Mouse (Mus musculus): ENCODE data around the gene En2.

The En2 gene

DNA sequence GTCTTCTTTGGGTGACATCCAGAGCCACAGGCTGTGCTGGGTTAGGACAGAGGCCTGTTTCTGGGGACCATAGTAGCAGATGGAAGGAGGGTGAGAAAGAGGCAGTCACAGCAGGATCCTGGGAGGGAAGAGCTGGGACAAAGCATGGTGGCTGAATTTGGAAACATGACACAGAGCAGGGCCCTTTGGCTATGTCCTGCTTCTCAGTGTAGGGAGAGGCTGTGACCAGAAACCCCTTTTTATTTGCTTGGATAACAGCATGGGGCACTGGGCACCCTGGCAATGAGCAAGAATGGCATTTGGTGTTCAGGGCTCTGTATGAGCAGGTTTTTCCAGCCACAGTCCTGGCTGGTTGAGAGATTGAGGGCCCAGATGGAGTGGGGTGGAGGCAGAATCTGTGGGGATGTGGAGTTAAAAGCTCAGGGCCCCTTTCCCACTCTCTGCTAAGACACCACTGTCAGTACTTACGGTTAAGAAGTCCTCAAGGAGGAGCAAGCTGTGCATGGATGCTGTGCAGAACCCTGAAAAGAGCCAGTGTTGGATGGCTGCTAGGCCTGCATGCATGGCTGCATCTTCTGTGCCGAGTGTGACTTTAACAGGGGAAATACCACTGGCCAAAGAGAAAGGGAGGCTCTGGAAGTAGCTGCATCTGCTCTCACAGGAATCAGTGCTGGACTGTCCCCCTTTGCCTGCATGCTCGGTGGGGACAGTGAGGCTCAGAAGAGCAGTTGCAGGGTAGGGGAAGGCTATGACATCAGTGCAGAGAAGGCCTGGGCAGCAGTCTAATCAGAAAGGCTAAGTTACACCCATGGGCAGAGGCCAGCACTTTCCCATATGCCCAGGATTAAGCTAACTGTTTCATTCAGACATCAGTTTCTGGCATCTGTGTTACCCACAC lies 26.0 kb downstream of the En2 start:
- no peak for DNase-seq

DNA sequence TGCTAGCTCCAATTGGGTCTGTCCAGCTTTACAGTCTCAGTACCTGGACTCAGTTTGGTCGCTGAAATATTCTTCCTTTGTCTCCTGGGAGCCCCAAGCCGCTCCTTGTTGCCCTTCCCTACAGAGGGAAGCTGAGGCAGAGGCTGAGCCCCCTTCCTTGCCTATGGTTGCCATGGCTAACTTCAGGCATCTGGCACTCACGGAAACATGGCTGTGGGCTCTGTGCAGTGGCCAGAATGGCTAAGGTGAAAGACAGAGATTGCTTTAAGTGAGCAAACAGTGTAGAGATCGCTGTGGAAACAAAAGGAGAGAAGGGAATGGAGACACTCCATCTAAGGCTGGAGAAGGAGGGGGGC lies 26.6 kb downstream of the En2 start:
- DNase-seq = no peak

DNA sequence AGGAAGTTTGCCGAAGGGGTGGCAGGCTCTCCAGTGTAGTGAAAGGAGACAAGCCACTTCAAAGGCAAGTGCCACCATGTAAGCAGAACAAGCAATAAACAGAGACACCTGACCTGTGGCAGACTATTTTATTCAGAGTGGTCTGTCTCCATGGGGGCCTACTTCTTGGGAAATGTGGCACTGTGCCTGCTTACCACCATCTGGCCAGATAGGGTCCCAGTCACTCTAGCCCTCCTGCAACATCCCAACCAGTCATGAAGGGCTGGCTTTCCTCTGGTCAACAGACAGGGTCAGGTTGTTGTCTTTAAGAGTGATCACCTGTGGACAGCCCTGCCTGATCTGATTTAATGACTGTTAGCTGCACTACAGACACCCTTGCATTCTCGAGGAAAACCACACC lies 30.0 kb downstream of the En2 start:
- no peak for DNase-seq

DNA sequence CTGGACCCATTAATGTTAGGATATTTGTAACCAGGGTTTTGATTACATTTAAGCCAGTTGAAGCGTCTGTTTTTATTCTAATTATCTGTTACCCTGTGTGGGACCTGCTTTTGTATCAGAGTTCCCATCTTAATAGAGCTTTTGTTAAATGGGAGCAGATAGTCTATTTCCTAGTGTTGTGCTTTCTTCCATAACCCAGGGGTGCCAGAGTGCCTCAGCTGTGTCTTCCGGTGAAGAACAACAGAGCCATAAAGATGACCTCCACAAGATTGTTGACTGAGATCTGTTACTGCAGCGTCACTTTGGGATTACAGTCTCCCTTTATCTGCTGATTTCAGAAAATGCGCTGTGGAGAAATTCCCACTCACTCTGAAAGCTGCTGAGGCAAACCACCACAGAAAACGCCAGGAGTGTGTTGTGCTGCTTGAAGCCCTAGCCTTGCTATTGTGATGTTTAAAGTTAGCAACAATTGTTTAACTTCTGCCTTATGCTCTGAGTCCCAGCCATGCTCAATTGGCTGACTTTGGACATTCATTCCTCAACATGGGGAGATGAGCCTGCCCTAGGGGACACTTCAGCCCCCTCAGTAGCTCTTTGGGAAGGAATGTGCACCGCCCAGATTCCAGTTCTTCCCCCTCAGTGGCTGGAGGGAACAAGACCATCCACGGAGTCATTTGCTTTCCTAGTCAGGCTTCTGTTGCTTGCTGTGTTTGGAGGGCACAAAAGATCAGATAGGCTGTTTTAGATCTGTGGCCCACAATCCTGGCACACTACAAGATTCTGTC lies 33.8 kb downstream of the En2 start:
- DNase-seq = no peak

DNA sequence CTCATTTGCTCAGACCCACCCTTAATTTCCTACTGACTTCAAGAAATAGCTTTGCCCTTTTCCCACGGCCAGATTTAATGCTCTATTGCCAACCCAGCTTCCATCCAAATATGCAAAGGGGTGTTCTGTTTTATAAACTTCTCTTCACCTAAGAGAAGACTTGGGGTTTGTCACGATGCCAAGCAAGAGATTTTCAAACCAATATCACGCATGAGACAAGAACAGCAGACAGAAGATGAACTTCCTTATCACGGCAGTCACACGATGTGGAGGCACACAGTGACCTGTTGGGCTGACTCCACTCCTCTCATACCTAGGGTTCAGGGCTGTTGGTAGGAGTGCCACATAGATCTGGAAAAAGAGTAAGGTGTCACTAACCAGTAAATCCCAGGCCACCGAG lies 37.6 kb downstream of the En2 start:
- no peak for DNase-seq

DNA sequence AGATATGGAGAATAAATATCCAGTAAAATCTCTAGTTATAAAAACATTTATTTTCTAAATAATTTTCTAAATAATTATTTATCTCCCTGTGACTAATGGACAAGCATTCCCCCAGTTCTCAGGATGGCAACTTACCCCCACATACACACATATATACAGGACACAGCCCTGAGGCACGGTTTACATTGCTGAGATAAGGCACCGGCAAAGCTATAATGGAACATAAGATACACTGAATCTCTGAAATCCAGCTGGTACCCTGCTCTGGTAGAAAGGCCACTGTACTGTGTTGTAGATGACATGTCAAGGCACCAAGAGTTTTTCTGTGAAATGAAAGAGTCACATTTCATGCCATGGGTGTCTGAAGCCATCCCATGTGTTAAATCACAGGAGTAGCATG lies 39.2 kb downstream of the En2 start:
- DNase-seq = no peak

DNA sequence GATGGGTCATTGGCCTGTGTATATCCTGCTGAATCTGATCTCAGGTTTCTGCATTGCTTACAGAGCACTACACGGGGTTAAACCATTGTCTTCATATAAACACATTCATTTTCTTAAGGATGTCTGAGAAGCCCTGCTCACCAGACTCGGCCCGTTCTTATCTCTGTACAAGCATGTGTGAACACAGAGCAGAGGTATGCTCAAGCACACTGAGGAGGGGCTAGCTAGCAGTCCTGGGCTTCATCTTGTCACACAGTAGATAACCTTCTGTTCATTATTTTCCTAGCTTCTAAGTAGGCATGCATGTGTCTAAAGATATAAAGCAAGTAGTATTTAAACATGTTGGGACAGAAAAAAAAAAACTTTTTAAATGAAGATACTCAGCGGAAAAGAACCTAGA lies 41.0 kb downstream of the En2 start:
- no peak for DNase-seq

DNA sequence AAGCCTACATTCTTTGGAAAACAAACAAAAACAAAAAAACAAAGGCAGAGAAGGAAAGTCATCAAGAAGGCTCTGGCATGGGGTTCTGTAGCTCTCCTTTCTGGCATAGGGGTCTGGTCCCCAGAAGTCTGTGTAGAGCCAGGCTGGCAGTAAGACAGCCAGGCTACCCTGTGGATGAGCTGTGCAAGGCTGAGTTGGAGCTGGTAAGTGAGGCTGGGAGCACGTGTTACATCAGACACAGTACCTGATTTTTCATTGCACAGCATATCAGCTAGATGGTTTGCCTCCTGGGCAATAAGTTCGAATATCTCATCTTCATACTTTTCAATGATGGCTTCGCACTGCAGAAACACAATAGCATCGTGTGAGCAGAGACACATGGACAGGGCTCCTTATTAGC lies 41.5 kb downstream of the En2 start:
- DNase-seq = no peak

DNA sequence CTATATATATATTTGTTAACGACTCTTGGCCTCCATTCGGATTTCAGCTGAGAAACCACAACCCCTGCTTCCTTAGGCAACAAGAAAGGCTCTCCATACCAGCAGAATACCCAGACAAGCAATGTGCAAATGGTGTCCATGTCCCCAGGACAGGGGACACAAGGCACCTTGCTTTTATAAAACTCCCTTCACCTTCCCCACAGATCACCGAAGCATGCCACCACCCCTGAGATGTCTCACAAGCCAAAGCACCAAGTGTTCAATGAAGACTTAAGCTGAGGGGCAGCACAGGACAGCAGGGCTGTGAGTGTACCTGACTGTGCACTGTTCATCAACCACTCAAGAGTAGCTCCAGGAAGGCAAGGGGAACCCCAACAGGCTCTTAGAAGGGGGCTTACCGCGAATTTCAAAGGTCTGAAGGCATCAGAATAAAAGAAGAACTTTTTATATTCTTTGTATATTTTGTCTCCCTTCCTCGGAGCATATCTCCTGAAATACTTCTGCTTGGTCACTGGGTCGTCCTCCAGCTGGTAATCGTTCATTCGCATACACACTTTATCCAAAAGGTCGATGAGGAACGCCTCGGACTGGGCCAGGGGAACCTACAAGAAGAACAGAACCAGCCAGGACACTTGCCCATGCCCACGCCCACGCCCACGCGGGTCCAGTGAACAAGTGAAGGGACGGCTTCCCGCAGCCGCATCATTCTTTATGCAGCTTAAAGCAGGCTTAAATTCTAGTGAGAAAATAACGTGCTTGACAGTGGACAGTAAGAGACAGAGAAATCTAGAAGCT lies 43.4 kb downstream of the En2 start:
- no peak for DNase-seq

DNA sequence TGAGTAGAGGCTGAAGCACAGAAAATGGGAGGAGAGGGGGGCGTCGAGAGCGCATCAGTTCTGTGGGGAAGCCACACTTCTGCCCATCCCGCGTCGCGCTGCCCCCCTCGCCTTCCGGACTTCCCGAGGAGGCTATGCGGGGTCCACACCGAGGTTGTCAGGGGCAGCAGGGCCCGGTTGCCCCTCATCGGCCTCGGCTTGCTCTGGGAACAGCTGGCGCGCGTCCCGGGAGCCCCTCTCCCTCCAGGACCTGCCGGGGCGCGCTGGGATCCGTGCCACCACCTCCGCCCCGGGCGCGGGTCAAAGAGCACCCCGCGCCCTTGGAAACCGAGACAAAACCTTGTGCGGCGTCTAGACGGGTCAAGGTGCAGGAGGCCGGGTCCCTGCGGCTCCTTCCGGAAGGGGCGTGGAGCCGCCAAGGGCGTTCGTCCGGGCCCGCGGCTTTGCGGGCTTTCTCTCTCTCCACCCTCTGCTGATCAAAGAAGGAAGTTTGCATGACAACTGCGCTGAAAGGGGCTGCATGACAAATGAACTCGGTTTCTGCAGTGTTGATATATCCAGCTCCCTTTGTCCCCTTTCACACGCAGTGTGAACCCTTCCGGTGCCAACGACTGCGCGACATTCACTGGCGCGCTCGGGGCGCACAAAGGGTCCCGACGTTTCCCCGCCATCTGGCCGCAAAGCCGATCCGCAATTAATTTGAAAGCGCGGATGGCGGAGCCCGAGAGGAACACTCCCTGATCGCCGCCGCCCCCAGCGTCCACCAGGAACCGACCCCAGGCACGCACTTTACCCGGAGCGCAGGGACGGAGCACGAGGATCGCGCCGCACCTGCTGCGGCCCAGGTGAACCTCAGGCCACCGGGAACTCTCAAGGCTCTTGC lies 44.3 kb downstream of the En2 start:
- peak; percentile 23 for DNase-seq

DNA sequence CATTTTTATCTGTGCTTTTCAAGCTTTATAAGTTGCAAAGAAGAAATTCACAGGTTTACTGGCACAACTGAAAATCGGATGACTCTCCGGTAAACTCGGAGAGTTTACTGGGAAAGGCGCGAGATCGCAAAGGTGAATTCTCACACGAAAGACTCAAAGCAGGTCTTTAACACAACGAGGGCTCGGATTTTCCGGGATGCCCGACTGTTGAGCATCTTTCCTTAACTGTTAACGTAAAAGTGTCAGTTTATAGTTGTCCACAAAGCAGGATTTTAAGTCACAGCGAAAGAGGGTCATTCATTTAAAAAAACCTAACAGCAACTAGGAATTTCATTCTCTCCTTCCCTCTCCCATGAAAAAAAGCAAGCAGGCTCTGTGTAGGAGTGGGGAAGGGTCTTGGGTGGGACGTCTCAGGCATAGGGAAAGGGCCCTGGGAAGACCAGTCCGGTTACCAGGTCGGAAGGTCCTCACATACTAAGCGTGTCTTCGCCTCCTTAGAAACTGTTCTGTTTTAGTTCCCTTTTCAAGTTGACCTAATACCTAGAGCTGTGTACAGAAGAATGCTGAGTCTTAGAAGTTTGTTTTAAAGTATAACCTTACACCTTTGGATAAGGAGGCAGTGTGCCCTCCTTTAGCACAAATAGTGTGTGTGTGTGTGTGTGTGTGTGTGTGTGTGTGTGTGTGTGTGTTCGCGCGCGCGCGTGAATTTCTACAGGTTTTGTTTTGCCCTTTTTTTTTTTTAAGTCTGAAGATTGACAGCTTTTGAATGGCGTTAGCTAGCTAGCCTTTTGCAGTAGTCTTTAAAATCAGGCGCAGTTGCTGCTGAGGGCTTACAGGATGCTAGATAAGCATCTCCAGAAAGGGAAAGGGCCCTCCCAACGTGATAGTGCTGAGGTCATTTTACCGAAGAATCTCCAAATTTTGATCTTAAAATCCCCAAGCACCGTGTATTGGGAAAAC lies 45.4 kb downstream of the En2 start:
- no peak for DNase-seq

DNA sequence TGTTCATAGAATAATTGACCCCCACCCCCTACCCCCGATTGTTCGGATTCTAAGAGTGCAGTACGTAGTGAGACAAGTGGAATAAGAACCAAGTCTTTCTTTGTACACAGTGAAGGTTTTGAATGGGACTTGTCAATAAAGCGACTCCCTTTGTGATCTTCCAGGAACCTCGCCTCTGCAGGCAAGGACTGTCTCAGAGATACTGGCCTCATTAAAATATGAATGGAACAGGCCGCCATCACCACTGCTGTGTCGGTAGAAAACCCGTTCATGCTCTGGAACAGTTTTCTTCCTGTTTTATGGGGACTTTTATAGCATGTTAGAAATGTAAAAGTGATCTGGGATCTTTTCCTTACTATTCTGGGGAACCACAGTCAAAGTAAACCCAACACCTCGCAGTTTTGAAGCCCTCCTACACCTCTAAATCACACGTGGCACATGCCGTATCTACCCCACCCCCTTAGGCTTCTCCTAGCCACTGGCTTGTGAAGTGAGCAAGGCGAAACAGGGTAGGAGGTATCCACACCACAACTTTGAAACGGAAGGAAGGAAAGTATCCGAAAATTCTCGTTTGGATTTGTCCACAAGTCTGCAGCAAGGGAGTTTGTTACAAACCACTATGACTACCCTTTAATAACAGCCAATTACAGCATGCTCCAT lies 46.3 kb downstream of the En2 start:
- DNase-seq = no peak

DNA sequence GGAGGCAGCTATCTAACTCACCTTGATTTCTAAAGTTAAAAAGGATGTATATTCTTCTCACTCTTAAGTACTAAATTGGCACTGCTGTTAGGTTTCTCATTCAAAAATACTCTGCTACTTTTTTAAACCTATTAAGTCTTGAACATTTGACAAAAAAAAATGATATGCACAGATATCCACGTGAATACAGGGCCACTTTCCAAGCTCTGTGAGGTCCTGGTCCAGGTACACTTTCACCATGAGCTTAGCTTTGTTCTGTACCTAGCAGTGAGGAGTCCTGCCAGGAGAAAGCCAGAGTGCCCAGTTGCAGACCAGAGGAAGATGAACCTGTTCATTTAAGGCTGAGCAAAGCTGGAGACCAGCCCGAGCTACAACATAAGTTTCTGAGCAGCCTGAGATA lies 47.9 kb downstream of the En2 start:
- DNase-seq = no peak

DNA sequence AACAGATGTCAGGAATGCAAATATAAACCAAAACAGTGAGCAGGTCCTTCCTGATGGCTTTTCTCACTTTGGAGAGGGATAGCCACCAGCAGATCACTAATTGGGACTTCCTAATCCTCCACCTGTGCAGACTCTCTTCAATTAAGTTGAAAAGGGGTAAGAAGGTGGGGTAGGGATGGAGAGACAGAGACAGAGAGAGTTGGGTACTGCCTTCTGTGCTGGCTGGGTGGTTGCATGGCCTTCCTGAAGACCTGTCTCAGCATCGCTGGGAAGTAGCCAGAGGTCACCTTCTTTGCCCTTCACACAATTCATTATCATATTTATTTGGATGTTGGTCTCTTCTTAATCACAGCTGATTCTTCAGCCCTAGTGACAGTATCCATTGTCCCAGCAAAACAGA lies 54.1 kb downstream of the En2 start:
- DNase-seq = no peak

All from kidney, adult 18-20 months (tissue).